Mouse (Mus musculus) kidney, postnatal 25 days (tissue): ENCODE results near the gene Bckdha.

Experiments used
- DNase-seq, 2 experiments: peaks; one replicate each; pipeline ENCODE4 v3.0.0; 2021; ENCODE audit warnings: mixed read lengths in 2 of 2

Gene Bckdha

GRCm38 (mm10) chr7:25681341-25682231, 22.8 kb upstream of the Bckdha start:
- no peak for DNase-seq

GRCm38 (mm10) chr7:25680514-25681258, 21.9 kb upstream of the Bckdha start, which contains the start of gene B9d2:
TSS of gene B9d2 (plus strand) at chr7:25680780.
- peak; percentile 97 to 98 for DNase-seq

GRCm38 (mm10) chr7:25679971-25680370, 21.2 kb upstream of the Bckdha start:
- no peak for DNase-seq

GRCm38 (mm10) chr7:25677013-25677412, 18.2 kb upstream of the Bckdha start:
- no peak for DNase-seq

GRCm38 (mm10) chr7:25676085-25676781, 17.5 kb upstream of the Bckdha start:
- DNase-seq: peak; percentile 93 to 95

GRCm38 (mm10) chr7:25675405-25675804, 16.6 kb upstream of the Bckdha start:
- no peak for DNase-seq

GRCm38 (mm10) chr7:25674719-25675300, 16.0 kb upstream of the Bckdha start, which contains the start of gene Tmem91:
TSS of gene Tmem91 (minus strand) at chr7:25675166.
- peak in 1 of 2 experiments; percentile 31 for DNase-seq

GRCm38 (mm10) chr7:25674297-25674696, 15.5 kb upstream of the Bckdha start:
- no peak for DNase-seq

- peak in 1 of 2 experiments; percentile 32 for DNase-seq
Measured at GRCm38 (mm10) chr7:25672442-25672841, 13.7 kb upstream of the Bckdha start.

GRCm38 (mm10) chr7:25671686-25672085, 12.9 kb upstream of the Bckdha start:
- DNase-seq: no peak

GRCm38 (mm10) chr7:25670096-25670495, 11.3 kb upstream of the Bckdha start:
- no peak for DNase-seq

GRCm38 (mm10) chr7:25669631-25670030, 10.8 kb upstream of the Bckdha start:
- DNase-seq: no peak

- DNase-seq: no peak
Measured at GRCm38 (mm10) chr7:25669158-25669557, 10.4 kb upstream of the Bckdha start.

- no peak for DNase-seq
Measured at GRCm38 (mm10) chr7:25666381-25666780, 7.6 kb upstream of the Bckdha start.

- DNase-seq: peak in 1 of 2 experiments; percentile 37
Measured at GRCm38 (mm10) chr7:25657785-25658184, 996 bp downstream of the Bckdha start.

- DNase-seq: peak; percentile 76 to 86
Measured at GRCm38 (mm10) chr7:25655601-25656428, 3.0 kb downstream of the Bckdha start.

- no peak for DNase-seq
Measured at GRCm38 (mm10) chr7:25652244-25652759, 6.5 kb downstream of the Bckdha start.

GRCm38 (mm10) chr7:25651281-25651680, 7.5 kb downstream of the Bckdha start:
- no peak for DNase-seq

- no peak for DNase-seq
Measured at GRCm38 (mm10) chr7:25649839-25650238, 8.9 kb downstream of the Bckdha start.

- no peak for DNase-seq
Measured at GRCm38 (mm10) chr7:25647574-25648123, 11.1 kb downstream of the Bckdha start.

GRCm38 (mm10) chr7:25645074-25645473, 13.7 kb downstream of the Bckdha start:
- peak in 1 of 2 experiments; percentile 75 for DNase-seq
